Mouse (Mus musculus): ENCODE results near the gene Rbm8a2. TPM values are rescaled to one million over a fixed set of nuclear protein-coding genes. Genes with fewer than 3 reads are reported as not detected.

Gene Rbm8a2
- total and polyA plus RNA-seq, 2 experiments from 2014 or later: 0.53 TPM; not detected in 1

- no peak for TF ChIP-seq CTCF (IDR thresholded peaks at IDR 0.05; ENCODE audit: low read depth)
- Histone ChIP-seq H3K9ac (replicated peaks; ENCODE audit: low read length) (no peak overlapping the region), H3K27ac (no peak overlapping the region), H3K9me3 (ENCODE audit: low read length) (no peaks in the 10 kb centered on the region; the same call in 1 of the 2 replicates), H3K27me3 (ENCODE audit: insufficient read depth, low read length) (no peaks in the 10 kb centered on the region), H3K4me2 (ENCODE audit: low read depth, low read length) (no peak overlapping the region), H3K4me1 (ENCODE audit: insufficient read depth, low read length) (no peaks in the 10 kb centered on the region), H3K4me3 (ENCODE audit: low read length) (no peak overlapping the region), H3K36me3 (ENCODE audit: insufficient read depth, low read length) (no peaks in the 10 kb centered on the region)
- 77% methylated on average over 5 of the region's 5 CpGs for WGBS
- ATAC-seq (no peak), DNase-seq (ENCODE audit: low spot score) (peak; percentile 31)
Observed at GRCm38 (mm10) chr1:175967004-175967745, 11.7 kb downstream of the Rbm8a2 start.

GRCm38 (mm10) chr1:175961786-175962185, 17.1 kb downstream of the Rbm8a2 start:
- H3K27me3 ChIP-seq (ENCODE audit: insufficient read depth, low read length): no peaks in the 10 kb centered on the region
- no peaks in the 10 kb centered on the region for H3K9me3 ChIP-seq (ENCODE audit: low read length)
- no peak overlapping the region for H3K4me2 ChIP-seq (ENCODE audit: low read depth, low read length)
- no peak overlapping the region for H3K27ac ChIP-seq
- no peak for ATAC-seq
- 86% methylated on average over 2 of the region's 2 CpGs for WGBS
- no peak for TF ChIP-seq CTCF (IDR thresholded peaks at IDR 0.05; ENCODE audit: low read depth)
- no peaks in the 10 kb centered on the region for H3K4me1 ChIP-seq (ENCODE audit: insufficient read depth, low read length)
- no peak overlapping the region for H3K4me3 ChIP-seq (ENCODE audit: low read length)
- no peak overlapping the region for H3K9ac ChIP-seq (replicated peaks; ENCODE audit: low read length)
- no peaks in the 10 kb centered on the region for H3K36me3 ChIP-seq (ENCODE audit: insufficient read depth, low read length)
- DNase-seq (ENCODE audit: low spot score): no peak

- no peak overlapping the region for H3K4me3 ChIP-seq (ENCODE audit: low read length)
- WGBS: 85% methylated on average over 2 of the region's 2 CpGs
- no peak overlapping the region for H3K27ac ChIP-seq
- no peaks in the 10 kb centered on the region for H3K36me3 ChIP-seq (ENCODE audit: insufficient read depth, low read length)
- no peaks in the 10 kb centered on the region for H3K27me3 ChIP-seq (ENCODE audit: insufficient read depth, low read length)
- H3K4me2 ChIP-seq (ENCODE audit: low read depth, low read length): no peak overlapping the region
- TF ChIP-seq CTCF (IDR thresholded peaks at IDR 0.05; ENCODE audit: low read depth): no peak
- H3K9ac ChIP-seq (replicated peaks; ENCODE audit: low read length): no peak overlapping the region
- DNase-seq (ENCODE audit: low spot score) (no peak), ATAC-seq (no peak)
- H3K9me3 ChIP-seq (ENCODE audit: low read length): no peaks in the 10 kb centered on the region
- H3K4me1 ChIP-seq (ENCODE audit: insufficient read depth, low read length): no peaks in the 10 kb centered on the region
Observed at GRCm38 (mm10) chr1:175950851-175951250, 28.1 kb downstream of the Rbm8a2 start.

- Histone ChIP-seq H3K4me2 (ENCODE audit: low read depth, low read length) (no peak overlapping the region), H3K4me3 (ENCODE audit: low read length) (no peak overlapping the region), H3K9me3 (ENCODE audit: low read length) (no peaks in the 10 kb centered on the region), H3K9ac (replicated peaks; ENCODE audit: low read length) (no peak overlapping the region), H3K27ac (no peak overlapping the region), H3K4me1 (ENCODE audit: insufficient read depth, low read length) (no peaks in the 10 kb centered on the region), H3K36me3 (ENCODE audit: insufficient read depth, low read length) (no peaks in the 10 kb centered on the region), H3K27me3 (ENCODE audit: insufficient read depth, low read length) (no peaks in the 10 kb centered on the region)
- 85% methylated on average over 3 of the region's 3 CpGs for WGBS
- DNase-seq (ENCODE audit: low spot score): no peak
- no peak for TF ChIP-seq CTCF (IDR thresholded peaks at IDR 0.05; ENCODE audit: low read depth)
- no peak for ATAC-seq
Observed at GRCm38 (mm10) chr1:175950421-175950820, 28.5 kb downstream of the Rbm8a2 start.

- no peak for ATAC-seq
Observed at GRCm38 (mm10) chr1:175946718-175947315, 32.1 kb downstream of the Rbm8a2 start.

GRCm38 (mm10) chr1:175943168-175943567, 35.7 kb downstream of the Rbm8a2 start:
- WGBS: 91% methylated on average over 7 of the region's 7 CpGs
- Histone ChIP-seq H3K4me1 (ENCODE audit: insufficient read depth, low read length) (no peaks in the 10 kb centered on the region), H3K4me2 (ENCODE audit: low read depth, low read length) (no peak overlapping the region), H3K4me3 (ENCODE audit: low read length) (no peak overlapping the region), H3K9ac (replicated peaks; ENCODE audit: low read length) (no peak overlapping the region), H3K9me3 (ENCODE audit: low read length) (no peaks in the 10 kb centered on the region), H3K27me3 (ENCODE audit: insufficient read depth, low read length) (no peaks in the 10 kb centered on the region), H3K36me3 (ENCODE audit: insufficient read depth, low read length) (no peaks in the 10 kb centered on the region), H3K27ac (no peak overlapping the region)
- no peak for TF ChIP-seq CTCF (IDR thresholded peaks at IDR 0.05; ENCODE audit: low read depth)
- DNase-seq (ENCODE audit: low spot score): no peak
- no peak for ATAC-seq

More at GRCm38 (mm10) chr1:175946718-175947315, 32.1 kb downstream of the Rbm8a2 start:
- Histone ChIP-seq H3K27ac (no peak overlapping the region), H3K4me3 (ENCODE audit: low read length) (no peak overlapping the region), H3K27me3 (ENCODE audit: insufficient read depth, low read length) (no peaks in the 10 kb centered on the region), H3K9me3 (ENCODE audit: low read length) (no peaks in the 10 kb centered on the region), H3K36me3 (ENCODE audit: insufficient read depth, low read length) (no peaks in the 10 kb centered on the region), H3K4me1 (ENCODE audit: insufficient read depth, low read length) (no peaks in the 10 kb centered on the region), H3K9ac (replicated peaks; ENCODE audit: low read length) (no peak overlapping the region), H3K4me2 (ENCODE audit: low read depth, low read length) (no peak overlapping the region)
- TF ChIP-seq CTCF (IDR thresholded peaks at IDR 0.05; ENCODE audit: low read depth): no peak
- WGBS: 60% methylated on average over 4 of the region's 4 CpGs
- DNase-seq (ENCODE audit: low spot score): peak; percentile 30

GRCm38 (mm10) chr1:175938731-175939130, 40.2 kb downstream of the Rbm8a2 start:
- TF ChIP-seq CTCF (IDR thresholded peaks at IDR 0.05; ENCODE audit: low read depth): no peak
- 74% methylated on average over 3 of the region's 3 CpGs for WGBS

More at GRCm38 (mm10) chr1:175938731-175939130, 40.2 kb downstream of the Rbm8a2 start:
- Histone ChIP-seq H3K9ac (replicated peaks; ENCODE audit: low read length) (no peak overlapping the region), H3K27ac (no peak overlapping the region), H3K4me1 (ENCODE audit: insufficient read depth, low read length) (no peaks in the 10 kb centered on the region), H3K36me3 (ENCODE audit: insufficient read depth, low read length) (no peaks in the 10 kb centered on the region), H3K4me2 (ENCODE audit: low read depth, low read length) (no peak overlapping the region), H3K27me3 (ENCODE audit: insufficient read depth, low read length) (no peaks in the 10 kb centered on the region), H3K4me3 (ENCODE audit: low read length) (no peak overlapping the region), H3K9me3 (ENCODE audit: low read length) (no peaks in the 10 kb centered on the region)
- DNase-seq (ENCODE audit: low spot score) (no peak), ATAC-seq (no peak)

Measured in hindbrain, postnatal 0 days (tissue).